Mouse (Mus musculus): ENCODE measurements around the gene Cldn34c1. TPM values are rescaled to one million over a fixed set of nuclear protein-coding genes. Genes with fewer than 3 reads are reported as not detected.
"Not testable (repeated sequence)": the region's sequence is repeated elsewhere in the genome, so short reads cannot be mapped to it uniquely, and the experiment has no call there.

Gene Cldn34c1
- total RNA-seq (2021) = 1 to 10 TPM in 1 of 2 experiments, under 1 TPM in 1; 0.99 to 1.3 TPM
- long read RNA-seq, experiment 1 = 0 reads
- long read RNA-seq, experiment 2 = 0 reads

DNA sequence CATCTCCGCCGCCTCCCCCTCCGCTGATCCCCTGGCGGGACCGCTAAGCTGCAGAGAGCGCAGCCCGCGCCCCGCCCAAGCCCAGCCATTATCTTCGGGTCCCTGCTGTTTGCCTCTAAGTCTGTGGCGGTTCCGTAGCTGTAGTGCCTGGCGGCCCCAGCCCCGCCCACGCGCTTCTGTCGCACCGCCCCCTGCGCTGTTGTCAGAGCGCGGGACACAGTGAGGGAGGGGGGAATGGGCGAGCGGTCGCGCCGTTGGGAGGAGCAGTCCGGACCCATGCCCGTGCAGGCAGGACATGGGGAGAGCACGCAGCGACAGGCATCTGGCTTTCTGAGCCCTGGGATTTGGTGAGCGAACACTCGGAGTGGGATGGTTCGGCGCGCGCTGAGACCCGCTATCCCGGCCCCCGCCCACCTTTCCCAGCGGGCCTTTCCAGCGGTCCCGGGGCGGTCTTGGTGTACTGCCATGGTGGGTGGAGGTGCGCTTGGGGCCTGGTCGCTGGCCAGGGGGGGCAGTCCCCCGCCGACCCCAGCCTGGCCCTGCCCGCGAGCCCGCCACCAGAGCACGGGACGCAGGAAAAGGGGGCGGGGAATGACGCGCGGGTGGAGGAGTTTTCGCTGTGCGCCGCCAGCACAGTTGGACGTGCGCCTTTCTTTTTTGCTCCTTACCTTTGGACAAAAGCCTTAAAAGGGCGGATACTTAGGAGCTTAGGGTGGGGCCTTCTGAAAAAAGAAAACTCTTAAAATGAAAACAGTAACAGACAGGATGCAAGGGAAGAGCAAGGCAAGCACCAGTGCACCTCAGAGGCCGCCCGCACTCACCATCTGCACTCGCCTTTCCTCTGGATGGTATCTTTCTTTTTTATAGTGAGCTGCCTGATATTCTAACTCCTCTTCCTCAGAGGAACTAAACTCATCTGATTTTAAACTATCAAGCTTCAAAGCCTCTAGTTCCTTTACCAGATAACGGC is at the start of gene Cldn34c1:
Gene Cldn34c1 (plus strand): TSS at position 205 of the 970 bp plus-strand sequence.
- peak; percentile 88 for DNase-seq
- intact Hi-C loops (cut with DNase I) = no loop called here
- Histone ChIP-seq H3K27ac (peak within 1 kb of the TSS; percentile 89), H3K4me3 (peak within 1 kb of the TSS; percentile 87)
- TF ChIP-seq CTCF (IDR thresholded peaks at IDR 0.05) = no peak

DNA sequence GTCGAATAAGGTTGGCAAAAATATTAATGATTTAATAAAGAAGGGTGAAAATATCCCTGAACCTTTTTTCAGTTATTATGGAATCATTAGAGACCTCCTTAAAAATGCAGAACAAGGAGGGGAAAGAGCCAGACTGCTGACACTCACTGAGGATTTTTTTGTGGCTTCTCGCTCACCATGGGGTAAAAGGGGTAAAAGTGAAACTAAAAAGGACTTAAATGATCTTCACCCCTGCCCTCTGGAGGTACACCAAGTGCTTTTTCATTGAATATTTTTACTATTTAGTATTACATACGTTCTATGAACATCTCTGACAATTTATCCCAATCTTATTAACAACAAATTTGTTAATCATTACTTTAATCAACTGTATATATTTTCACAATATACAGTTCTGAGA is 15.9 kb upstream of the Cldn34c1 start:
- no peak for TF ChIP-seq CTCF (IDR thresholded peaks at IDR 0.05)
- Histone ChIP-seq H3K27ac (no peak overlapping the region), H3K4me3 (no peak overlapping the region)
- intact Hi-C loops (cut with DNase I) = no loop called here
- no peak for DNase-seq

DNA sequence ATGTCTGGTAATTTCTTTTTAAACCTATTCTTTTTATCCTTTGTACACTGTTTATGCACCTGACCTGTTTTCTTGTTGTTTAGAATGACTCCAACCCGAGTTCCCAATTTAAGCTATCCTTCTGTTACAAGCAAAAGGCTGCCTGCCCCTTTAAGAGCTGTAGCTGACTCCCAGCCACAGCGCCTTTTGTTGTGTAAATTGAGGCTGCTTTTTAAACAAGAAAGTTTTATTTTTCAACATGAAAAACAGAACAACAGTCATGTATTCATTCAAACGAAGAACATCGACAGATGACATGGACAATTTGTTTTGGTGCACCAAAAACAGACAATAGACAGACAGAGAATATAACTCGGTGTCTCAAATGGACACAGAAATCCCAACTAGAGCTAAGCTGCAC is 489 bp upstream of the Cldn34c1 start:
- DNase-seq; intact Hi-C loops (cut with DNase I): not testable (repeated sequence)
- Histone ChIP-seq H3K4me3 (peak overlapping the region; percentile 87), H3K27ac (peak overlapping the region; percentile 89)

DNA sequence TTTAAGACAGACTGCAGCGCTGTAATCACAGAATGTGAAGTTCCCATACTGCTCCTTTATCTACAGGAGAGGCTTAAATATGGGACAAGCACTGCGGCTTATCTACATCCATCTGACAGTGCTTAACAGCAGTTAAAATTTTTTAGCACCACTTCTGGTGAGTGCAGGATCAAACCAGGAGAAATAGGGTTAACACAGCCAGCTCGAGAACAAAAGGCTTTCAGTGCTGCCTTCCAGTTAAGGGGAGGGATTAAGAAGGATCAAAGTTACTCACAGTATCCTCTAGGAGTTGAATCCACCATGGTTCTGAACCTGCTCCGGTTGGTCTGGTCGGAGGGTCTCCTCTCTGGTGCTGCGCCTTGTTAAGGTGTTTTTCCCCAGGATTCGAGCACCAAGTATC is 1.4 kb downstream of the Cldn34c1 start:
- Histone ChIP-seq H3K4me3 (peak overlapping the region; percentile 87), H3K27ac (0 out of 2 replicates have a peak overlapping the region, but pooled peaks have one; percentile 89)
- DNase-seq; intact Hi-C loops (cut with DNase I): not testable (repeated sequence)

DNA sequence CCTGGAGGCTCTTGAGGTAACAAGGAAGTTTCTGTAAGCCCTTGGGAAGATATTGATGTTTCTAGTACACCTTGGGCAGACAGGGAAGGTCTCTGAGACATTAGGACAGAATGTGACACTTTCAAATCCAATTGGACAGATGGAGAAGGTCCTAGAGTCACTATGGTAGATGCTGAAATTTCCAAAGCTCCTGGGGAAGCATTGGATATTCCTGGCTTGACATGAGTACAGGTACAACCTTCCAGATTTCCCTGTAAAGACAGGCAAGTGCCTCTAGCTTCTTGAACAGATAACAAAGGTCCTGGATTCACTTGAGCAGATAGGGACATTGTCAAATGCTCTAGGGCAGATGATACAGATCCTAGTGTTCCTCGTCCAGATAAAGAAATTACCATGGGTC is 119.1 kb downstream of the Cldn34c1 start, which contains the start of gene Srsx:
Gene Srsx (minus strand): TSS at position 101 of the 400 bp plus-strand sequence.
- H3K4me3 ChIP-seq; intact Hi-C loops (cut with DNase I); DNase-seq; H3K27ac ChIP-seq: not testable (repeated sequence)

Other genes starting within 250 kb of the Cldn34c1 start
- not detected for gene Gm17521, start 73.8 kb upstream of the Cldn34c1 start, total RNA-seq (2021)
- not detected for gene Srsx, start 119.0 kb downstream of the Cldn34c1 start, total RNA-seq (2021)
- not detected for gene Gm17577, start 143.4 kb downstream of the Cldn34c1 start, total RNA-seq (2021)

Data from gastrocnemius, adult 2 months (tissue).